Mouse (Mus musculus): ENCODE data around the gene Tars2.

DNA sequence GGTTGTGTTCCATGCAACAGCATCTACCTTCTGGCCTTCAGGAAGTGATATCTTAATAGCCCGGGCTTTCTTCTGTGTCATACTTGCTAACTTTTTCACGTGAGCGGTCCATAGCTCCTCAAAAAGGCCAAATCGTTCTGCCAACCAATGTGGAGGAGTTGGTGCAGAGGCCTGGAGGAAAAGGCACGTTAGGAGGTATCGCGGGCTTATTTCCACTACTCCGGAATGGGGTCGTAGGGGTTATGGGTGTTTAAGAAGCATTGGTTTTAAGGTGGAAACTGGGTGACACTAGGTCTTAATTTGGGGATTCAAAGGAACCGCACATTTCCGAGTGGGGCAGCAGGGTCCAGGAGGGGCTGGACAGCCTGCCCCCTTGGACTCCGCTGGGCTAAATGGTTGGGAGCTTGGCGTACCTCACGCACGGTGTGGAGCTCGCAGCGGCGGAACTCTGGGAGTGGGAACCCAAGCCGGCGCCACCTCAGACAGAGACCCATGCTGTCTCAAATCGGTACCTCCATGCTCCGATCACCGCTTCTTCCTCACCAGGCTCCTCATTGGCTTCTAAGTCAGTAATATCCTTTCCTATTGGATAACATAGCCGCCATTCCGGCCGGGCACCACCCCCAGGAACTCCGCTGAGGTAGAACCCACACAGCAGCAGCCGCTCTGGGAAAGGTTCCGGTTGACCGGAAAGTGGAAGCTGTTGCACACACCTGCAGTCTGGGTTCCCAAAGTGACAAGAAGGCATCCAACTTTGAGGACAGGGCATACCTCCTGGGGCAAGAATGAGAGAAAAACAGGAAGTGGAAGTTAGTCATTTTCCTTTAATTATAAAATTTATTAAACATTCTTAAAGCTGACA lies 5.4 kb downstream of the Tars2 start:
- TF ChIP-seq POLR2A (IDR thresholded peaks at IDR 0.05; ENCODE audit: insufficient read depth, low read depth, low read length) = peak; percentile 65
- TF ChIP-seq CTCF (IDR thresholded peaks at IDR 0.05) = no peak
- peak; percentile 45; the same call in 1 of the 2 replicates for TF ChIP-seq EP300 (IDR thresholded peaks at IDR 0.05; ENCODE audit: insufficient read depth, low read depth, low read length)
